Mouse (Mus musculus): ENCODE measurements around the gene Tmem123. TPM values are rescaled to one million over a fixed set of nuclear protein-coding genes. Genes with fewer than 3 reads are reported as not detected.

Tmem123 gene
- polyA plus RNA-seq, 1 experiment, result 32.8 TPM

DNA sequence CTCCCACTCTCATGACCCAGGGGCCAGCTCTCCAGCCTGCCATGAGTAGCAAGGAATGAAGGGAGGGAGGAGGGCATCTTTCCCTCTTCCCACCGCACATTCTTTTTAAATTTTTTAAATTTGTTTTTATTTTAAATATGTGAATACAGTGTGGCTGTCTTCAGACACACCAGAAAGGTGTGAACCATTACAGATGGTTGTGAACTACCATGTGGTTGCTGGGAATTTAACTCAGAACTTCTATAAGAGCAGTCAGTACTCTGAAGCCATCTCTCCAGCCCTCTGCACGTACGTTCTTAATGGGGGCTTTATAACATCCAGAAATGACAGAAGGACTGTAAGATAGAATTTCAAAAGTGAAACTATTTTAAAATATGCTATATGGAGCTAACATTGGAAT is 15.0 kb upstream of the Tmem123 start:
- no peaks in the 10 kb centered on the region for H3K27me3 ChIP-seq (ENCODE audit: control insufficient read depth, insufficient read depth, low read length)
- no peak overlapping the region for H3K4me3 ChIP-seq (ENCODE audit: control insufficient read depth, low read depth, low read length)
- H3K4me1 ChIP-seq (ENCODE audit: control insufficient read depth, insufficient read depth, low read length), result no peaks in the 10 kb centered on the region
- H3K36me3 ChIP-seq (ENCODE audit: control insufficient read depth, insufficient read depth, low read length), result no peaks in the 10 kb centered on the region
- H3K27ac ChIP-seq (ENCODE audit: control insufficient read depth, insufficient read depth, low read depth, low read length), result no peak overlapping the region
- TF ChIP-seq POLR2A (IDR thresholded peaks at IDR 0.05; ENCODE audit: control insufficient read depth, low read depth, low read length), result no peak
- no peak for TF ChIP-seq CTCF (IDR thresholded peaks at IDR 0.05; ENCODE audit: control insufficient read depth, insufficient read depth, insufficient replicate concordance, low read depth, low read length)

GRCm38 (mm10) chr9:7749537-7749936 is 14.3 kb upstream of the Tmem123 start:
- H3K27ac ChIP-seq (ENCODE audit: control insufficient read depth, insufficient read depth, low read depth, low read length), result no peak overlapping the region
- H3K4me1 ChIP-seq (ENCODE audit: control insufficient read depth, insufficient read depth, low read length), result no peaks in the 10 kb centered on the region
- H3K27me3 ChIP-seq (ENCODE audit: control insufficient read depth, insufficient read depth, low read length), result no peaks in the 10 kb centered on the region
- TF ChIP-seq POLR2A (IDR thresholded peaks at IDR 0.05; ENCODE audit: control insufficient read depth, low read depth, low read length) (no peak), CTCF (IDR thresholded peaks at IDR 0.05; ENCODE audit: control insufficient read depth, insufficient read depth, insufficient replicate concordance, low read depth, low read length) (no peak)
- H3K4me3 ChIP-seq (ENCODE audit: control insufficient read depth, low read depth, low read length), result no peak overlapping the region
- H3K36me3 ChIP-seq (ENCODE audit: control insufficient read depth, insufficient read depth, low read length), result no peaks in the 10 kb centered on the region

GRCm38 (mm10) chr9:7755889-7756423 is 7.9 kb upstream of the Tmem123 start:
- no peak for TF ChIP-seq POLR2A (IDR thresholded peaks at IDR 0.05; ENCODE audit: control insufficient read depth, low read depth, low read length)
- TF ChIP-seq CTCF (IDR thresholded peaks at IDR 0.05; ENCODE audit: control insufficient read depth, insufficient read depth, insufficient replicate concordance, low read depth, low read length), result no peak
- Histone ChIP-seq H3K27ac (ENCODE audit: control insufficient read depth, insufficient read depth, low read depth, low read length) (no peak overlapping the region), H3K4me3 (ENCODE audit: control insufficient read depth, low read depth, low read length) (no peak overlapping the region), H3K36me3 (ENCODE audit: control insufficient read depth, insufficient read depth, low read length) (no peaks in the 10 kb centered on the region), H3K27me3 (ENCODE audit: control insufficient read depth, insufficient read depth, low read length) (no peaks in the 10 kb centered on the region), H3K4me1 (ENCODE audit: control insufficient read depth, insufficient read depth, low read length) (no peaks in the 10 kb centered on the region)

DNA sequence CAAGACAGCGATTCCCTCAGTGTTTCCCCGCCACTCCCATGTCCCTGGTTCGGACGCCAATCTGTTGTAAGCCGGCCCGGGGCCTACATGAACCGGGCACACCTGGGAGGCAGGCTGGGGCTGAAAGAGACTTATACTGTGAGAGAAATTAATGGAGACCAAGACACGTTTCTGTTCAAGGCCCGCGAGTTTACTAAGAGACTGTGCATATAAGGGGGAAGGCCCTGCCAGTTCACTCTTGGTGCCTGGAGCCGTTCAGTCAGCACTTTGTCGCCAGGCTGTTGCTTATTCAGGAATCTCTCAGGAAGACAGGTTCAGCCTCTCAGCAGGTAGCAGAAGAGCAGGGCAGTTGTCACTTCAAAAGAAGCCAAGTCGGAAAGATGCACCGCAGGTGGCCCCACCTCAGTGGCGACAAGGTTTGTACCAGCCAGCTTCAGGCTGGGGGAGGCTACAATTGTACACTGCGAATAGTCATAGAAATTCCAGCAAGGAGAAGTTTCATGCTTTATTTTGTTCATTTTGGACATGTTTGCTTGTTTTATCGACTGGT is 1.9 kb upstream of the Tmem123 start:
- H3K36me3 ChIP-seq (ENCODE audit: control insufficient read depth, insufficient read depth, low read length), result no peaks in the 10 kb centered on the region
- H3K27ac ChIP-seq (ENCODE audit: control insufficient read depth, insufficient read depth, low read depth, low read length), result no peak overlapping the region

GRCm38 (mm10) chr9:7762741-7763140 is 1.1 kb upstream of the Tmem123 start:
- Histone ChIP-seq H3K27ac (ENCODE audit: control insufficient read depth, insufficient read depth, low read depth, low read length) (no peak overlapping the region), H3K36me3 (ENCODE audit: control insufficient read depth, insufficient read depth, low read length) (no peaks in the 10 kb centered on the region), H3K4me1 (ENCODE audit: control insufficient read depth, insufficient read depth, low read length) (peaks cover 7% of the 10 kb centered on the region), H3K27me3 (ENCODE audit: control insufficient read depth, insufficient read depth, low read length) (no peaks in the 10 kb centered on the region), H3K4me3 (ENCODE audit: control insufficient read depth, low read depth, low read length) (peak overlapping the region; percentile 70)
- no peak for TF ChIP-seq POLR2A (IDR thresholded peaks at IDR 0.05; ENCODE audit: control insufficient read depth, low read depth, low read length)

More for the DNA sequence above, 1.9 kb upstream of the Tmem123 start:
- TF ChIP-seq CTCF (IDR thresholded peaks at IDR 0.05; ENCODE audit: control insufficient read depth, insufficient read depth, insufficient replicate concordance, low read depth, low read length) (no peak), POLR2A (IDR thresholded peaks at IDR 0.05; ENCODE audit: control insufficient read depth, low read depth, low read length) (no peak)
- Histone ChIP-seq H3K4me3 (ENCODE audit: control insufficient read depth, low read depth, low read length) (peak overlapping the region; percentile 70), H3K4me1 (ENCODE audit: control insufficient read depth, insufficient read depth, low read length) (peaks cover 4% of the 10 kb centered on the region), H3K27me3 (ENCODE audit: control insufficient read depth, insufficient read depth, low read length) (no peaks in the 10 kb centered on the region)

- peak overlapping the region; percentile 93 for H3K4me3 ChIP-seq (ENCODE audit: control insufficient read depth, low read depth, low read length)
- no peaks in the 10 kb centered on the region for H3K36me3 ChIP-seq (ENCODE audit: control insufficient read depth, insufficient read depth, low read length)
- TF ChIP-seq POLR2A (IDR thresholded peaks at IDR 0.05; ENCODE audit: control insufficient read depth, low read depth, low read length), result peak; percentile 78; the same call in 1 of the 2 replicates
- TF ChIP-seq CTCF (IDR thresholded peaks at IDR 0.05; ENCODE audit: control insufficient read depth, insufficient read depth, insufficient replicate concordance, low read depth, low read length), result no peak
- no peaks in the 10 kb centered on the region for H3K27me3 ChIP-seq (ENCODE audit: control insufficient read depth, insufficient read depth, low read length)
- H3K27ac ChIP-seq (ENCODE audit: control insufficient read depth, insufficient read depth, low read depth, low read length), result peak overlapping the region; percentile 88
- H3K4me1 ChIP-seq (ENCODE audit: control insufficient read depth, insufficient read depth, low read length), result peaks cover 7% of the 10 kb centered on the region
Measured at GRCm38 (mm10) chr9:7764463-7764871, 626 bp downstream of the Tmem123 start.

GRCm38 (mm10) chr9:7765236-7765635 is 1.4 kb downstream of the Tmem123 start:
- Histone ChIP-seq H3K27ac (ENCODE audit: control insufficient read depth, insufficient read depth, low read depth, low read length) (no peak overlapping the region), H3K27me3 (ENCODE audit: control insufficient read depth, insufficient read depth, low read length) (no peaks in the 10 kb centered on the region), H3K4me3 (ENCODE audit: control insufficient read depth, low read depth, low read length) (peak overlapping the region; percentile 50; the same call in 1 of the 2 replicates), H3K4me1 (ENCODE audit: control insufficient read depth, insufficient read depth, low read length) (peaks cover 7% of the 10 kb centered on the region), H3K36me3 (ENCODE audit: control insufficient read depth, insufficient read depth, low read length) (no peaks in the 10 kb centered on the region)
- TF ChIP-seq CTCF (IDR thresholded peaks at IDR 0.05; ENCODE audit: control insufficient read depth, insufficient read depth, insufficient replicate concordance, low read depth, low read length) (no peak), POLR2A (IDR thresholded peaks at IDR 0.05; ENCODE audit: control insufficient read depth, low read depth, low read length) (no peak)
